ENCODE assay signal across 12 mouse cellular contexts in genomic region chr2:30809503-30809902, GRCm38 (mm10). TPM values are rescaled to one million over a fixed set of nuclear protein-coding genes. Genes with fewer than 3 reads are reported as not detected.
DNase-seq lines count a peak whose midpoint lies in the region; ATAC-seq and TF ChIP-seq lines count a peak whose summit lies in the region.
"Had no signal": no experiment of that assay in that cellular context is flagged by ENCODE, and none has a peak within 500 bp of the region (broad histone marks: within the 10 kb centered on the region; RNA-seq: fewer than 3 reads in every experiment).

No protein-coding gene starts in this region.

- peaks cover 14% of the 10 kb centered on the region; the same call in 1 of the 2 replicates for H3K36me3 ChIP-seq in heart, embryonic 15.5 days
- H3K36me3 ChIP-seq in G1E (replicated peaks), result peaks cover 52% of the 10 kb centered on the region
- H3K36me3 ChIP-seq in hindbrain, embryonic 14.5 days (replicated peaks; ENCODE audit: control insufficient read depth, insufficient read depth), result peaks cover 22% of the 10 kb centered on the region
- peaks cover 47% of the 10 kb centered on the region for H3K36me3 ChIP-seq in midbrain, embryonic 10.5 days
- H3K36me3 ChIP-seq in thymus, adult 2 months (ENCODE audit: control insufficient read depth, insufficient read depth, low read length), result no peaks in the 10 kb centered on the region

- no peak overlapping the region for H3K4me3 ChIP-seq in heart, embryonic 15.5 days
- H3K4me3 ChIP-seq in G1E (ENCODE audit: low read depth, low read length), result peak overlapping the region; percentile 2; the same call in 1 of the 2 replicates
- 0 out of 2 replicates have a peak overlapping the region, but pooled peaks have one; percentile 9 for H3K4me3 ChIP-seq in hindbrain, embryonic 14.5 days (replicated peaks; ENCODE audit: low read length)
- peak overlapping the region; percentile 39; the same call in 1 of the 2 replicates for H3K4me3 ChIP-seq in midbrain, embryonic 10.5 days
- no peak overlapping the region for H3K4me3 ChIP-seq in thymus, adult 2 months (ENCODE audit: control insufficient read depth, insufficient read depth, low read length)

- no peaks in the 10 kb centered on the region for H3K9me3 ChIP-seq in heart, embryonic 15.5 days (replicated peaks)
- peaks cover 8% of the 10 kb centered on the region for H3K9me3 ChIP-seq in G1E (replicated peaks)
- no peaks in the 10 kb centered on the region for H3K9me3 ChIP-seq in hindbrain, embryonic 14.5 days (ENCODE audit: control insufficient read depth, low read length)
- H3K9me3 ChIP-seq in midbrain, embryonic 10.5 days (replicated peaks), result no peaks in the 10 kb centered on the region

- WGBS in heart, embryonic 15.5 days, result 64% methylated on average over 5 of the region's 5 CpGs
- 83% methylated on average over 5 of the region's 5 CpGs for WGBS in hindbrain, embryonic 14.5 days
- 92% methylated on average over 5 of the region's 5 CpGs for WGBS in midbrain, embryonic 10.5 days
- WGBS in thymus, adult 2 months, result 90% methylated on average over 5 of the region's 5 CpGs

- H3K9ac ChIP-seq in heart, embryonic 15.5 days, result no peak overlapping the region
- H3K9ac ChIP-seq in hindbrain, embryonic 14.5 days, result 0 out of 2 replicates have a peak overlapping the region, but pooled peaks have one; percentile 43

- intact Hi-C loops in heart, postnatal 25 days (cut with DNase I), result no loop called here

- 0 out of 2 replicates have a peak overlapping the region, but pooled peaks have one; percentile 16 for H3K4me2 ChIP-seq in heart, embryonic 15.5 days
- H3K4me2 ChIP-seq in hindbrain, embryonic 14.5 days (replicated peaks), result peak overlapping the region; percentile 93

- no peak for TF ChIP-seq CTCF in G1E (IDR thresholded peaks at IDR 0.05; ENCODE audit: low read depth, low read length)
- TF ChIP-seq CTCF in thymus, adult 2 months (IDR thresholded peaks at IDR 0.05; ENCODE audit: borderline replicate concordance, control insufficient read depth, extremely low read depth, insufficient read depth, low read length, poor library complexity), result no peak

- H3K4me1 ChIP-seq in heart, embryonic 15.5 days (replicated peaks), result peaks cover 26% of the 10 kb centered on the region
- peaks cover 46% of the 10 kb centered on the region for H3K4me1 ChIP-seq in G1E (ENCODE audit: insufficient read depth, low read depth, low read length)
- peaks cover 14% of the 10 kb centered on the region for H3K4me1 ChIP-seq in hindbrain, embryonic 14.5 days (replicated peaks; ENCODE audit: control insufficient read depth, insufficient read depth, low read length)
- peaks cover 38% of the 10 kb centered on the region for H3K4me1 ChIP-seq in midbrain, embryonic 10.5 days
- H3K4me1 ChIP-seq in thymus, adult 2 months (replicated peaks; ENCODE audit: control insufficient read depth, insufficient read depth, low read length), result peaks cover 15% of the 10 kb centered on the region

- TF ChIP-seq POLR2A in thymus, adult 2 months (IDR thresholded peaks at IDR 0.05; ENCODE audit: control insufficient read depth, extremely low read depth, insufficient read depth, low read length, poor library complexity), result no peak

- H3K27me3 ChIP-seq in heart, embryonic 15.5 days, result no peaks in the 10 kb centered on the region
- H3K27me3 ChIP-seq in G1E (ENCODE audit: insufficient read depth, low read length), result peaks cover 8% of the 10 kb centered on the region
- H3K27me3 ChIP-seq in hindbrain, embryonic 14.5 days (ENCODE audit: control insufficient read depth, insufficient read depth, low read length), result no peaks in the 10 kb centered on the region
- peaks cover 14% of the 10 kb centered on the region; the same call in 1 of the 2 replicates for H3K27me3 ChIP-seq in midbrain, embryonic 10.5 days (ENCODE audit: low read depth, poor library complexity, severe bottlenecking)
- no peaks in the 10 kb centered on the region for H3K27me3 ChIP-seq in thymus, adult 2 months (ENCODE audit: control insufficient read depth, insufficient read depth, low read length)

- H3K27ac ChIP-seq in heart, embryonic 15.5 days, result no peak overlapping the region
- no peak overlapping the region for H3K27ac ChIP-seq in hindbrain, embryonic 14.5 days
- H3K27ac ChIP-seq in midbrain, embryonic 10.5 days (replicated peaks), result no peak overlapping the region
- no peak overlapping the region for H3K27ac ChIP-seq in thymus, adult 2 months (ENCODE audit: control insufficient read depth, insufficient read depth, low read length)

- no peak for DNase-seq in heart, postnatal 25 days (ENCODE audit: low spot score)
- no peak for DNase-seq in G1E (ENCODE audit: low spot score)
- DNase-seq in hindbrain, embryonic 14.5 days (ENCODE audit: low spot score), result no peak
- no peak for DNase-seq in midbrain, embryonic 10.5 days (ENCODE audit: low spot score)
- DNase-seq in adrenal gland, adult (ENCODE audit: inconsistent age in 2 of 2, low spot score in 1 of 2), result no peak
- DNase-seq in thymus, adult 2 months, result no peak
- DNase-seq in thymus, postnatal 4 days, result no peak
- DNase-seq: B cell, adult 2 months; cerebellum, adult 9-10 months; gastrocnemius, postnatal 10 days; right cerebral cortex, postnatal 25 days had no signal

- no peak for ATAC-seq in heart, embryonic 15.5 days (replicated peaks; ENCODE audit: insufficient number of reproducible peaks, insufficient read depth, low FRiP score, low read depth)
- ATAC-seq in G1E (ENCODE audit: extremely low read depth, insufficient number of reproducible peaks, low FRiP score, poor library complexity, severe bottlenecking), result no peak
- no peak for ATAC-seq in hindbrain, embryonic 14.5 days (ENCODE audit: low FRiP score)

RNA-seq across cellular contexts. Expression of gene Ntmt1, which starts 1.9 kb away (rescaled TPM):
- polyA plus RNA-seq in heart, embryonic 15.5 days (2015; fragmentation: Nextera tagmentation; extraction: Ambion mirVana), result 75.8 and 77.2 TPM in 2 replicates
- 10 to 100 TPM; 30.6 to 31.1 TPM for total RNA-seq in heart, postnatal 25 days (2021)
- 27.5 and 29.4 TPM in 2 replicates for total RNA-seq in G1E (2014; fragmentation: Nextera tagmentation)
- 18.9 and 26.0 TPM in 2 replicates for total RNA-seq in G1E (2017)
- polyA plus RNA-seq in G1E (2012), result 66.9 and 69.6 TPM in 2 replicates
- 102 and 103 TPM in 2 replicates for polyA plus RNA-seq in hindbrain, embryonic 14.5 days (2014; fragmentation: Nextera tagmentation; extraction: Ambion mirVana)
- 126 and 127 TPM in 2 replicates for polyA plus RNA-seq in midbrain, embryonic 10.5 days (2016; fragmentation: Nextera tagmentation; extraction: Ambion mirVana)
- polyA plus RNA-seq in thymus, adult 2 months (2012; rRNA removed), result 30.5 and 33.9 TPM in 2 replicates

RNA-seq across cellular contexts. Expression of gene 1700001O22Rik, which starts 6.0 kb away (rescaled TPM):
- 2.1 and 2.6 TPM in 2 replicates for polyA plus RNA-seq in heart, embryonic 15.5 days (2015; fragmentation: Nextera tagmentation; extraction: Ambion mirVana)
- total RNA-seq in heart, postnatal 25 days (2021), result under 1 TPM; 0.26 to 0.70 TPM
- total RNA-seq in G1E (2014; fragmentation: Nextera tagmentation) (not detected in 2 replicates), G1E (2017) (0.29 and 0.33 TPM in 2 replicates)
- polyA plus RNA-seq in G1E (2012), result not detected in 2 replicates
- polyA plus RNA-seq in hindbrain, embryonic 14.5 days (2014; fragmentation: Nextera tagmentation; extraction: Ambion mirVana), result 0.87 and 2.1 TPM in 2 replicates
- polyA plus RNA-seq in midbrain, embryonic 10.5 days (2016; fragmentation: Nextera tagmentation; extraction: Ambion mirVana), result 3.5 and 4.0 TPM in 2 replicates
- 4.0 and 5.2 TPM in 2 replicates for polyA plus RNA-seq in thymus, adult 2 months (2012; rRNA removed)

RNA-seq across cellular contexts. Expression of gene Asb6, which starts 20.6 kb away (rescaled TPM):
- polyA plus RNA-seq in heart, embryonic 15.5 days (2015; fragmentation: Nextera tagmentation; extraction: Ambion mirVana), result 17.2 and 22.4 TPM in 2 replicates
- total RNA-seq in heart, postnatal 25 days (2021), result 1 to 10 TPM; 9.3 to 9.5 TPM
- total RNA-seq in G1E (2014; fragmentation: Nextera tagmentation) (14.6 and 17.9 TPM in 2 replicates), G1E (2017) (15.2 and 19.3 TPM in 2 replicates)
- 28.4 and 38.8 TPM in 2 replicates for polyA plus RNA-seq in G1E (2012)
- polyA plus RNA-seq in hindbrain, embryonic 14.5 days (2014; fragmentation: Nextera tagmentation; extraction: Ambion mirVana), result 37.6 and 39.3 TPM in 2 replicates
- 43.9 and 45.8 TPM in 2 replicates for polyA plus RNA-seq in midbrain, embryonic 10.5 days (2016; fragmentation: Nextera tagmentation; extraction: Ambion mirVana)
- 97.6 and 103 TPM in 2 replicates for polyA plus RNA-seq in thymus, adult 2 months (2012; rRNA removed)

RNA-seq across cellular contexts. Expression of gene Prrx2, which starts 25.3 kb away (rescaled TPM):
- 14.1 and 20.1 TPM in 2 replicates for polyA plus RNA-seq in heart, embryonic 15.5 days (2015; fragmentation: Nextera tagmentation; extraction: Ambion mirVana)
- 1 to 10 TPM in 1 of 2 experiments, under 1 TPM in 1; 0.61 to 1.9 TPM for total RNA-seq in heart, postnatal 25 days (2021)
- not detected in 2 replicates for total RNA-seq in G1E (2014; fragmentation: Nextera tagmentation)
- 0.23 TPM in 1 of 2 replicates, not detected in the other for total RNA-seq in G1E (2017)
- polyA plus RNA-seq in G1E (2012), result not detected in 2 replicates
- 3.7 and 3.9 TPM in 2 replicates for polyA plus RNA-seq in hindbrain, embryonic 14.5 days (2014; fragmentation: Nextera tagmentation; extraction: Ambion mirVana)
- 22.3 and 29.5 TPM in 2 replicates for polyA plus RNA-seq in midbrain, embryonic 10.5 days (2016; fragmentation: Nextera tagmentation; extraction: Ambion mirVana)
- 2.2 and 2.5 TPM in 2 replicates for polyA plus RNA-seq in thymus, adult 2 months (2012; rRNA removed)

Comparison
In these comparisons a context has a peak if more than half of its experiments do, and no peak if none do; other contexts are left out.
1. H3K4me3 ChIP-seq: peak in G1E (single experiment), hindbrain, embryonic 14.5 days (single experiment) and midbrain, embryonic 10.5 days (single experiment); none in heart, embryonic 15.5 days (single experiment) and thymus, adult 2 months (single experiment).